Mouse (Mus musculus) E14TG2a.4 (cell line): ENCODE measurements around the gene D16Ertd472e.

Source experiments
- CTCF ChIP-seq: conservative IDR thresholded peaks from 2 replicates; pipeline ENCODE4 v1.5.1; 2014; ENCODE audit warnings: low read length
- NANOG ChIP-seq: IDR thresholded peaks from 2 replicates; pipeline ENCODE4 v1.6.1; 2014; ENCODE audit warnings: borderline replicate concordance, low read length, mixed read lengths
- POU5F1 ChIP-seq: IDR thresholded peaks from 2 replicates; pipeline ENCODE4 v1.6.1; 2014; ENCODE audit warnings: low read length, borderline replicate concordance

- TF ChIP-seq CTCF = no peak
- TF ChIP-seq NANOG = no peak
- no peak for TF ChIP-seq POU5F1
These were observed 21.4 kb downstream of the D16Ertd472e start for GRCm38 (mm10) chr16:78554911-78555648.
